Mouse (Mus musculus) lung, adult 18-20 months (tissue): Measurements from ENCODE around the gene Paqr9.

Experiments used
- DNase-seq, 2 experiments: peaks; one replicate each; pipeline ENCODE4 v3.0.0; 2022; ENCODE audit warnings: mixed read lengths in 2 of 2

The Paqr9 gene

GRCm38 (mm10) chr9:95581021-95581757 lies 21.7 kb downstream of the Paqr9 start:
- no peak for DNase-seq

- DNase-seq = no peak
Observed at GRCm38 (mm10) chr9:95581758-95582515, 22.5 kb downstream of the Paqr9 start.

- no peak for DNase-seq
Observed at GRCm38 (mm10) chr9:95582555-95582954, 23.1 kb downstream of the Paqr9 start.

GRCm38 (mm10) chr9:95586046-95586445 lies 26.6 kb downstream of the Paqr9 start:
- no peak for DNase-seq

GRCm38 (mm10) chr9:95588070-95588469 lies 28.6 kb downstream of the Paqr9 start:
- DNase-seq = no peak

- DNase-seq = no peak
Observed at GRCm38 (mm10) chr9:95594291-95594690, 34.8 kb downstream of the Paqr9 start.

- DNase-seq = no peak
Observed at GRCm38 (mm10) chr9:95597466-95598178, 38.2 kb downstream of the Paqr9 start.

GRCm38 (mm10) chr9:95598179-95598721 lies 38.8 kb downstream of the Paqr9 start:
- DNase-seq = no peak

- no peak for DNase-seq
Observed at GRCm38 (mm10) chr9:95599399-95599798, 39.9 kb downstream of the Paqr9 start.

GRCm38 (mm10) chr9:95602849-95603248 lies 43.4 kb downstream of the Paqr9 start:
- no peak for DNase-seq

- no peak for DNase-seq
Observed at GRCm38 (mm10) chr9:95603316-95603715, 43.9 kb downstream of the Paqr9 start.

GRCm38 (mm10) chr9:95607196-95607595 lies 47.7 kb downstream of the Paqr9 start:
- DNase-seq = no peak

- no peak for DNase-seq
Observed at GRCm38 (mm10) chr9:95612246-95612768, 52.9 kb downstream of the Paqr9 start.

- no peak for DNase-seq
Observed at GRCm38 (mm10) chr9:95613426-95614127, 54.1 kb downstream of the Paqr9 start.

- DNase-seq = peak; percentile 41 to 54
Observed at GRCm38 (mm10) chr9:95614861-95615615, 55.6 kb downstream of the Paqr9 start.

- no peak for DNase-seq
Observed at GRCm38 (mm10) chr9:95615961-95616360, 56.5 kb downstream of the Paqr9 start.
